Mouse (Mus musculus) spleen, postnatal 36 days (tissue): ENCODE measurements around the gene Ubr2.

Experiments used
- DNase-seq, 2 experiments: peaks; one replicate each; pipeline ENCODE4 v3.0.0; 2022; ENCODE audit warnings: low spot score in 2 of 2, mixed read lengths in 1 of 2

Ubr2 gene

GRCm38 (mm10) chr17:46926941-46927340 lies 83.4 kb downstream of the Ubr2 start:
- DNase-seq = no peak

- no peak for DNase-seq
Observed at GRCm38 (mm10) chr17:46926192-46926591, 84.2 kb downstream of the Ubr2 start.

GRCm38 (mm10) chr17:46920855-46921254 lies 89.5 kb downstream of the Ubr2 start:
- DNase-seq = no peak

- DNase-seq = no peak
Observed at GRCm38 (mm10) chr17:46918951-46919350, 91.4 kb downstream of the Ubr2 start.

GRCm38 (mm10) chr17:46915129-46915528 lies 95.2 kb downstream of the Ubr2 start:
- no peak for DNase-seq

GRCm38 (mm10) chr17:46912331-46912730 lies 98.0 kb downstream of the Ubr2 start:
- DNase-seq = no peak

- no peak for DNase-seq
Observed at GRCm38 (mm10) chr17:46910186-46910585, 100.2 kb downstream of the Ubr2 start, which contains the start of gene Prph2. Gene Prph2, plus strand, starts transcription at chr17:46910459.

- peak; percentile 55 to 58 for DNase-seq
Observed at GRCm38 (mm10) chr17:46903876-46904490, 106.4 kb downstream of the Ubr2 start.

- DNase-seq = no peak
Observed at GRCm38 (mm10) chr17:46900941-46901340, 109.4 kb downstream of the Ubr2 start.

- peak; percentile 54 to 55 for DNase-seq
Observed at GRCm38 (mm10) chr17:46897221-46897950, 113.0 kb downstream of the Ubr2 start.

- no peak for DNase-seq
Observed at GRCm38 (mm10) chr17:46895426-46895825, 114.9 kb downstream of the Ubr2 start.

GRCm38 (mm10) chr17:46890843-46891594 lies 119.3 kb downstream of the Ubr2 start:
- DNase-seq = peak; percentile 42 to 45

- DNase-seq = peak; percentile 96 to 97
Observed at GRCm38 (mm10) chr17:46890116-46890815, 120.1 kb downstream of the Ubr2 start, which contains the start of gene Tbcc. Gene Tbcc, plus strand, starts transcription at chr17:46890684.

GRCm38 (mm10) chr17:46889450-46890084 lies 120.8 kb downstream of the Ubr2 start:
- DNase-seq = peak; percentile 65 to 67

GRCm38 (mm10) chr17:46888511-46889212 lies 121.7 kb downstream of the Ubr2 start:
- peak; percentile 53 to 68 for DNase-seq

- no peak for DNase-seq
Observed at GRCm38 (mm10) chr17:46885910-46886643, 124.3 kb downstream of the Ubr2 start.

- DNase-seq = no peak
Observed at GRCm38 (mm10) chr17:46885218-46885909, 125.0 kb downstream of the Ubr2 start.

- no peak for DNase-seq
Observed at GRCm38 (mm10) chr17:46884766-46885165, 125.6 kb downstream of the Ubr2 start.

- DNase-seq = no peak
Observed at GRCm38 (mm10) chr17:46883107-46883506, 127.2 kb downstream of the Ubr2 start.
